Mouse (Mus musculus): Measurements from ENCODE around the gene Ino80e. TPM values are rescaled to one million over a fixed set of nuclear protein-coding genes. Genes with fewer than 3 reads are reported as not detected.
A peak's percentile ranks its signal among the peaks of the same experiment; 100 is the strongest.

Ino80e gene
- total and polyA plus RNA-seq, 3 experiments = 60.3 to 893 (median 106) TPM

GRCm38 (mm10) chr7:126870520-126870891 lies 8.3 kb upstream of the Ino80e start:
- Histone ChIP-seq H3K9me3 (replicated peaks) (no peaks in the 10 kb centered on the region), H3K4me3 (ENCODE audit: low read depth, low read length) (no peak overlapping the region), H3K36me3 (replicated peaks) (peaks cover 100% of the 10 kb centered on the region), H3K4me1 (ENCODE audit: insufficient read depth, low read depth, low read length) (peaks cover 30% of the 10 kb centered on the region), H3K27me3 (ENCODE audit: insufficient read depth, low read length) (no peaks in the 10 kb centered on the region)
- TF ChIP-seq GATA2 (IDR thresholded peaks at IDR 0.05; ENCODE audit: borderline replicate concordance, low read depth, low read length) (no peak), POLR2AphosphoS5 (IDR thresholded peaks at IDR 0.05; ENCODE audit: insufficient replicate concordance, low read depth, low read length) (no peak), TAL1 (conservative IDR thresholded peaks at IDR 0.05; ENCODE audit: low read depth, low read length) (no peak), GATA1 (IDR thresholded peaks at IDR 0.05; ENCODE audit: borderline replicate concordance, low read length) (no peak), CTCF (IDR thresholded peaks at IDR 0.05; ENCODE audit: low read depth, low read length) (no peak)
- no peak for ATAC-seq (ENCODE audit: extremely low read depth, insufficient number of reproducible peaks, low FRiP score, poor library complexity, severe bottlenecking)
- DNase-seq (ENCODE audit: low spot score) = no peak

- H3K27me3 ChIP-seq (ENCODE audit: insufficient read depth, low read length) = no peaks in the 10 kb centered on the region
- no peak for ATAC-seq (ENCODE audit: extremely low read depth, insufficient number of reproducible peaks, low FRiP score, poor library complexity, severe bottlenecking)
- H3K4me1 ChIP-seq (ENCODE audit: insufficient read depth, low read depth, low read length) = peaks cover 30% of the 10 kb centered on the region
- peaks cover 100% of the 10 kb centered on the region for H3K36me3 ChIP-seq (replicated peaks)
- no peak for DNase-seq (ENCODE audit: low spot score)
- no peak overlapping the region for H3K4me3 ChIP-seq (ENCODE audit: low read depth, low read length)
- TF ChIP-seq CTCF (IDR thresholded peaks at IDR 0.05; ENCODE audit: low read depth, low read length) = no peak
- no peak for TF ChIP-seq TAL1 (conservative IDR thresholded peaks at IDR 0.05; ENCODE audit: low read depth, low read length)
- no peak for TF ChIP-seq POLR2AphosphoS5 (IDR thresholded peaks at IDR 0.05; ENCODE audit: insufficient replicate concordance, low read depth, low read length)
- TF ChIP-seq GATA2 (IDR thresholded peaks at IDR 0.05; ENCODE audit: borderline replicate concordance, low read depth, low read length) = no peak
- TF ChIP-seq GATA1 (IDR thresholded peaks at IDR 0.05; ENCODE audit: borderline replicate concordance, low read length) = no peak
- no peaks in the 10 kb centered on the region for H3K9me3 ChIP-seq (replicated peaks)
Observed at GRCm38 (mm10) chr7:126869780-126870519, 7.8 kb upstream of the Ino80e start.

- no peak overlapping the region for H3K4me3 ChIP-seq (ENCODE audit: low read depth, low read length)
- TF ChIP-seq GATA1 (IDR thresholded peaks at IDR 0.05; ENCODE audit: borderline replicate concordance, low read length) (no peak), CTCF (IDR thresholded peaks at IDR 0.05; ENCODE audit: low read depth, low read length) (no peak), GATA2 (IDR thresholded peaks at IDR 0.05; ENCODE audit: borderline replicate concordance, low read depth, low read length) (no peak), TAL1 (conservative IDR thresholded peaks at IDR 0.05; ENCODE audit: low read depth, low read length) (no peak), POLR2AphosphoS5 (IDR thresholded peaks at IDR 0.05; ENCODE audit: insufficient replicate concordance, low read depth, low read length) (no peak)
- ATAC-seq (ENCODE audit: extremely low read depth, insufficient number of reproducible peaks, low FRiP score, poor library complexity, severe bottlenecking) = no peak
- peaks cover 46% of the 10 kb centered on the region for H3K4me1 ChIP-seq (ENCODE audit: insufficient read depth, low read depth, low read length)
- no peaks in the 10 kb centered on the region for H3K27me3 ChIP-seq (ENCODE audit: insufficient read depth, low read length)
- peaks cover 100% of the 10 kb centered on the region for H3K36me3 ChIP-seq (replicated peaks)
- no peak for DNase-seq (ENCODE audit: low spot score)
- 0 out of 2 replicates have a peak, but pooled peaks cover 3% of the 10 kb centered on the region for H3K9me3 ChIP-seq (replicated peaks)
Observed at GRCm38 (mm10) chr7:126868003-126868402, 5.8 kb upstream of the Ino80e start.

- Histone ChIP-seq H3K9me3 (replicated peaks) (0 out of 2 replicates have a peak, but pooled peaks cover 3% of the 10 kb centered on the region), H3K4me3 (ENCODE audit: low read depth, low read length) (no peak overlapping the region), H3K4me1 (ENCODE audit: insufficient read depth, low read depth, low read length) (peaks cover 51% of the 10 kb centered on the region), H3K27me3 (ENCODE audit: insufficient read depth, low read length) (no peaks in the 10 kb centered on the region), H3K36me3 (replicated peaks) (peaks cover 98% of the 10 kb centered on the region)
- ATAC-seq (ENCODE audit: extremely low read depth, insufficient number of reproducible peaks, low FRiP score, poor library complexity, severe bottlenecking) (no peak), DNase-seq (ENCODE audit: low spot score) (no peak)
- TF ChIP-seq CTCF (IDR thresholded peaks at IDR 0.05; ENCODE audit: low read depth, low read length) (no peak), GATA1 (IDR thresholded peaks at IDR 0.05; ENCODE audit: borderline replicate concordance, low read length) (no peak), GATA2 (IDR thresholded peaks at IDR 0.05; ENCODE audit: borderline replicate concordance, low read depth, low read length) (no peak), POLR2AphosphoS5 (IDR thresholded peaks at IDR 0.05; ENCODE audit: insufficient replicate concordance, low read depth, low read length) (no peak), TAL1 (conservative IDR thresholded peaks at IDR 0.05; ENCODE audit: low read depth, low read length) (no peak)
Observed at GRCm38 (mm10) chr7:126867534-126867933, 5.4 kb upstream of the Ino80e start.

- no peak for TF ChIP-seq GATA1 (IDR thresholded peaks at IDR 0.05; ENCODE audit: borderline replicate concordance, low read length)
- no peak for TF ChIP-seq POLR2AphosphoS5 (IDR thresholded peaks at IDR 0.05; ENCODE audit: insufficient replicate concordance, low read depth, low read length)
- TF ChIP-seq GATA2 (IDR thresholded peaks at IDR 0.05; ENCODE audit: borderline replicate concordance, low read depth, low read length) = no peak
- TF ChIP-seq CTCF (IDR thresholded peaks at IDR 0.05; ENCODE audit: low read depth, low read length) = no peak
- TF ChIP-seq TAL1 (conservative IDR thresholded peaks at IDR 0.05; ENCODE audit: low read depth, low read length) = no peak
- Histone ChIP-seq H3K4me1 (ENCODE audit: insufficient read depth, low read depth, low read length) (peaks cover 65% of the 10 kb centered on the region), H3K4me3 (ENCODE audit: low read depth, low read length) (peak overlapping the region; percentile 75; the same call in 1 of the 2 replicates), H3K36me3 (replicated peaks) (peaks cover 84% of the 10 kb centered on the region), H3K9me3 (replicated peaks) (0 out of 2 replicates have a peak, but pooled peaks cover 3% of the 10 kb centered on the region), H3K27me3 (ENCODE audit: insufficient read depth, low read length) (no peaks in the 10 kb centered on the region)
- DNase-seq (ENCODE audit: low spot score) = no peak
- ATAC-seq (ENCODE audit: extremely low read depth, insufficient number of reproducible peaks, low FRiP score, poor library complexity, severe bottlenecking) = no peak
Observed at GRCm38 (mm10) chr7:126863791-126864190, 1.6 kb upstream of the Ino80e start.

DNA sequence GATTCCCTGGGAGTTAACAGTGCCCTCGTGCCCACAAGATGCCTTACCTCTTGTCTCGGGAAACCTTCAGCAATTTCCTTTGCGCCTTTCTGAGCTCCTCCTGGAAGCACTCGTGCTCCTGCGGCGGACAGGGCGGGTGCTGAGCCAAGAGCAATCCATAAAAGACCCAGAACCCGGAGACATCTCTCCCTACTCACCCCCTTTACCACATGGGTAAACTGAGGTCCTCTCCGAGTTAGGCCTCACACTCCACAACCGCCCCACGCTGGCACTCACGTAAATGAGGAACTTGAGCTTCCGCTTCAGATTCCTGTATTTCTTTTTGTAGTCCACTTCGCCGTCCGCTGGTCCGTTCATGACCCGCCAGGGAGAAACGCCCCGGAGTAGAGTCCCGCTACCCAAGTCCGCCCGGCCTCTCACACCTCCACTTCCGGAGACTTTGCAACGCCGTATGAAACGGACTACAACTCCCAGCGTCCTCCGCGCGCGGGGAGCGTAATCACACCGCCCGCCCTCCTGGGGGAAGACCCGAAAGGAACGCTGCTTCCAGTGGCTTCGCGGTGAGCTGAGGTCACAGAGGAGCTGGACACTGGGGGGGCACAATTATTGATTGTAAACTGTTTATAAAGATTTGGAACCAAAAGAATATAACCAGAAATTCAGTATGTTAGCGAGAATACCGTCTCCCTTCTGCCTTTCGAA lies 597 bp downstream of the Ino80e start, which contains the start of gene Hirip3:
Gene Hirip3, plus strand, starts transcription at position 544 of the 702 bp plus-strand sequence.
- H3K27me3 ChIP-seq (ENCODE audit: insufficient read depth, low read length) = no peaks in the 10 kb centered on the region
- peaks cover 82% of the 10 kb centered on the region for H3K4me1 ChIP-seq (ENCODE audit: insufficient read depth, low read depth, low read length)
- 0 out of 2 replicates have a peak, but pooled peaks cover 3% of the 10 kb centered on the region for H3K9me3 ChIP-seq (replicated peaks)
- ATAC-seq (ENCODE audit: extremely low read depth, insufficient number of reproducible peaks, low FRiP score, poor library complexity, severe bottlenecking) (peak; percentile 81), DNase-seq (ENCODE audit: low spot score) (peak; percentile 93)
- TF ChIP-seq TAL1 (conservative IDR thresholded peaks at IDR 0.05; ENCODE audit: low read depth, low read length) = no peak
- TF ChIP-seq GATA2 (IDR thresholded peaks at IDR 0.05; ENCODE audit: borderline replicate concordance, low read depth, low read length) = no peak
- no peak for TF ChIP-seq CTCF (IDR thresholded peaks at IDR 0.05; ENCODE audit: low read depth, low read length)
- no peak for TF ChIP-seq POLR2AphosphoS5 (IDR thresholded peaks at IDR 0.05; ENCODE audit: insufficient replicate concordance, low read depth, low read length)
- H3K4me3 ChIP-seq (ENCODE audit: low read depth, low read length) = peak within 1 kb of the TSS; percentile 75
- H3K36me3 ChIP-seq (replicated peaks) = peaks cover 84% of the 10 kb centered on the region

Measured in G1E (cell line).